Mouse (Mus musculus) kidney, postnatal 10 days (tissue): ENCODE data around the gene Cfc1.
A peak's percentile ranks its signal among the peaks of the same experiment; 100 is the strongest.

Experiments
- DNase-seq: peaks from one replicate; pipeline ENCODE4 v3.0.0; 2021; ENCODE audit warnings: mixed read lengths

Gene Cfc1

DNA sequence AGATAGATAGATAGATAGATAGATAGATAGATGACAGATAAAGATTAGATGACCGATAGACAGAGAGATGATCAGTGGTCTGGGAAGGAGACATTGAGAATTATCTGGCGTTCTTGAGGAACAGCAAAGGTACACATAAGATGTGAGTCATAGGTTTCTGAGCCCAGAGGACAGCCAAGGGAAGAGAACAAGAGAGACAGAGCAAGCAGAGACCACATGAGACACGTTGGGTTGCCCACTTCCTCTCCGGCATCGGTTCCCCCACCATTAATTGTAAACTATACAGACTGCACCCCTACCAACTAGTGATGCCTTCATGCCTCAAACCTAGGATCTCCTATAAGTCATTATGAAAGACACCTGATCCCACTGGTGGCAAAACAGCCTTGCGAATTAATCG is 18.8 kb downstream of the Cfc1 start:
- no peak for DNase-seq

DNA sequence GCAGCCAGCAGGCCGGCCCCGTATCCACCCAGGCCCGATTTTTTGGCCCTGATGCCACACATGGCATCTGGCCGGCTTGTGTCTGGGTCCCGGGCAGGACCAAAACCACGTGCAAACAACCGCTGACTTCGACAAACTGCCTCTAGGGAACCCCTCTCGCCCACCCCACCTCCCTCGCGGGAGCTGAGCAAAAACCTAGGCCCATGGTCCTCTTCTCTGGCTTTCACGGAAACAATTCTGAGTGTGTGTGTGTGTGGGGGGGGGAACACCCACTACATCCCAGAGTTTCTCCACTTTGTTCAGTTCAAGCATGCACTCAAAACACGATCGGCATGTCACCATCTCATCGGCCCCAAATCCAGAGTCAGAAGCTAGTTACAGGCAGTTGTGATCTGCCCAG is 25.4 kb downstream of the Cfc1 start, which contains the start of gene Prss40:
Prss40 (minus strand) TSS at position 101 of the 400 bp plus-strand sequence.
- DNase-seq = no peak

DNA sequence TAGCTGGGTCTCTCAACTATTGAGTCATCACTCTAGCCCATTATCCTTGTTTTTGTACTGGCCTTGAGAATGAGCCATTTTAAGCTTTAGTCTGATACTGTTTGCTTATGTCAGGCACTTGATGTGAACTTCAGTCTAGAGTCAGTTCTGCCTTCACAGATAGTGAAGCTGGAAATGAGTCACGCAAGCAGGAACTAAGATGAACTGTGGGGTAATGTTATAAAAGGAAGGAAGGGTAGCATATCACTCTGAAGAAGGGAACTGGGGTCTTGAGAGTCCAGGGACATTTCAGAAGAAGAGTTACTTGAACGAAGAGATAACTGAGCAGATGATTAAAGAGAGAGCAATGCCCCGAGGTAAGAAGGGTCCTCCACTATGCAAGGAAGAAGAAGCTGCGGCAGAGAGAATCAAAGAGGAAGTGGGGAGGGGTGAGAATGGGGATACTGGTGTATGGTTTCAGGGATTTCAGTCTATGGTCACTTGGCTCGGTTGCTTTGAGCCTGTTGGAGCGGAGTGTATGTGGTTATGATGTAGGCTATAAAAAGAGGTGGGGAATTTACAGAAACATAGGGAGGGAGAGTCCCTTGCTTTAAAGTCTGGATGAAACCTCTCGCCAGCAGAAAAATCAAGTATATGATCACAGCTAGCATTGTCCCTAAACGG is 29.1 kb downstream of the Cfc1 start:
- DNase-seq = no peak

DNA sequence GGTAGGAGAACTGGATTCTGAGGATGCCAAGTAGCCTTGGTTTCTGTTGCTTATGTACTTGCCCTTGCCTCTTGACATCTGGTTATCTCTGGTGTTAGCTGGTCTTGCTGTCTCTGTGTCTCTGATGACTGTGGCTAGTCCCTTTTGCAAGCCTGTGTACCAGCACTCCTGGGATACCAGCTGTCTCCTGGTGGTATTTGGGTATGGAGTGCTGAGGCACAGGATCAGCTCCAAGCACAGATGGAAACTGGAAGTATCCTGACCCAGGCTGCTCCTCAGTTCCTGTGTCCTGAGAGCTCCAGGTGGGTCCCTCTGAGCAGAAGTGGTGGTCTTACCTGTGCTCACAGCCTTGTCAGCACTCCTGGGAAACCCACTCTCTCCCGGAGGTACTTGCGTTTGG is 32.7 kb downstream of the Cfc1 start:
- no peak for DNase-seq

DNA sequence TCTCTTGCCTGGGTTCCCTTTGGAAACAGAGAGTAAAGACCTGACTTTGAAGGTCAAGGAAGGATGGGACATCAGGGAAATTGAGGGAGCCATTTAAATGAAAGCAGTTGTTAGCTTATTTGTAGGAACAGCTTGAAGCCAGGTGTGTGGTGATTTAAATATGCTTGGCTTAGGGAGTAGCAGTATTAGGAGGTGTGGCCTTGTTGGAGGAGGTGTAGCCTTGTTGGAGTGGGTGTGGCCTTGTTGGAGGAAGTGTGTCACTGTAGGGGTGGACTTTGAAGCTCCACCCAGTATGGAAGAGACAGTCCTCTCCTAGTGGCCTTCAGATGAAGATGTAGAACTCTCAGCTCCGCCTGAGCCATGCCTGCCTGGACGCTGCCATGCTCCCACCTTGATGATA is 34.4 kb downstream of the Cfc1 start:
- no peak for DNase-seq

DNA sequence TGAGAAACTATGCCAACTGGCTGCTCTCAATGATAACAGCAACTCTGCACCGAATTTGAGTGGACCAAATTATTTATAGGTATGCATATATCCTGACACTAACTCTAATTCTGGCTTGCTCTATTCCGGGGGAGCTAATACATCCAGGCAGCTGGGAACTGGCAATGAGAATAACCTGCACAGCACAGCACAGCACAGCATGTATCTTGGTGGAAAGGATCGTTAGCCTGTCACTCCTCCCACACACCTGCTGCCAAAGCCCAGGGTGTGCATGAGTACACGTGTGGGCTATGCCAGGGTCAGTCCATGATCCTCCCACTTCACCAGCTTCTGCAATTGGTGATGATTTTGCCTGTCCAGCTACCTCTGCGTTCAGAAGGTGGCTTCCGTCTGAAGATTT is 36.0 kb downstream of the Cfc1 start:
- no peak for DNase-seq

DNA sequence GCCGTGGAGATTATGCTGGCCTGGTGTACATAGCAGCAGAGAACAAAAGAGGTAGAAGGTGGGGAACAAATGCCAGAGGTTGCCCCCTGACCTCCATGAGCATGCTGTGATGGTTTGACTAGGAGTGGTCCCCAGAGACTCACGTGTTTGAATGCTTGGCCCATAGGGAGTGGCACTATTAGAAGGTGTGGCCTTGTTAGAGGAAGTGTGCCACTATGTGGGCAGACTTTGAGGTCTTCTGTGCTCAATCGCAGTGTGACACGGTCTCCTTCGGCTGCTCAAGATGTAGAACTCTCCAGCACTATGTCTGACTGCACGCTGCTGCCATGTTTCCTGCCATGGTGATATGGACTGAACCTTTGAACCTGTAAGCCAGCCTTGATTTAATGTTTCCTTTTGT is 37.8 kb downstream of the Cfc1 start:
- DNase-seq = no peak

DNA sequence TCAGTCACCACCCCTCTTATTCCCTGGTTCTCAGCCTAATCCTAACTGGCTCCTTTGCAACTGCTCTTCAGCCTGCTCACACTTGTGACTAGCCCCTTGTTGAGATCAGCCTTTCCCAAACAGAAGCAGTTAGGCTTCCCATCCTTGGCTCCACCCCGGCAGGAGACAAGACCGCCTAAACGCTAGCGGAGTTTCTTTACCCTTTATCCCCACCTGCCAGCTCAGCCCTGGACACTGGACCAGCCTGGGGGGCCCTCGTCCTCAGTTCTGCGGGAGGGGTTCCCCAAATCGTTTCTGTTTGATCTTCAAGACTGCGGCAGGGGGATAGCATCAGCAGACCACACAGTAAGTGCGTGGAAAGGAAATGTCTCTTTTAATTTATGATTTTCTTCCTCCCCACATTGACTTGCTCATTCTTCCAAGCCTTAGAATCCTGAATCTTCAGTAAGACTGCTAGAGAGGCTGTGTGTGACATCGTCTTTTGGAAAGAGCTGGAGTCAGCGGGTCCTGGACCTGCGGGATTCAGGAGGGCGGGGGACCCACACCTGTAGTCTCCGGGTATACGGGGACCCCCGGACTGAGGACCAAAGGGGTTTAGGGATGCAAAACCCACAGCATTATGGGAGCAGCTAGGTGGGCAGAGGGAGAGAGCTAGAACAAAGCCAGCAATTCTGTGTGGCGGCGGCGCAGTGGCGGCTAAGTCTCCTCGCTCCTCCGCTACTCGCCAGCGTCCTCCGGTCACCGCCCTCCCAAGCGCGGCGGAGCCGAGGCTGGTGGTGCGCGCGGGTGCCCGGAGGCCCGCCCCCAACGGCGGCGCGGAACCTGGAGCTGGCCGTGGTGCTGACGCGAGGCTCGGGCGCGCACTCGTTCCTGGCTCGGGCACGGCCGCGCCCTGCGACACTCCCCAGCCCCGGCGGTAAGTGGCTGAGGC is 43.7 kb downstream of the Cfc1 start, which contains the start of gene Amer3:
Amer3 (plus strand) TSS at position 807 of the 931 bp plus-strand sequence.
- DNase-seq = peak; percentile 88

DNA sequence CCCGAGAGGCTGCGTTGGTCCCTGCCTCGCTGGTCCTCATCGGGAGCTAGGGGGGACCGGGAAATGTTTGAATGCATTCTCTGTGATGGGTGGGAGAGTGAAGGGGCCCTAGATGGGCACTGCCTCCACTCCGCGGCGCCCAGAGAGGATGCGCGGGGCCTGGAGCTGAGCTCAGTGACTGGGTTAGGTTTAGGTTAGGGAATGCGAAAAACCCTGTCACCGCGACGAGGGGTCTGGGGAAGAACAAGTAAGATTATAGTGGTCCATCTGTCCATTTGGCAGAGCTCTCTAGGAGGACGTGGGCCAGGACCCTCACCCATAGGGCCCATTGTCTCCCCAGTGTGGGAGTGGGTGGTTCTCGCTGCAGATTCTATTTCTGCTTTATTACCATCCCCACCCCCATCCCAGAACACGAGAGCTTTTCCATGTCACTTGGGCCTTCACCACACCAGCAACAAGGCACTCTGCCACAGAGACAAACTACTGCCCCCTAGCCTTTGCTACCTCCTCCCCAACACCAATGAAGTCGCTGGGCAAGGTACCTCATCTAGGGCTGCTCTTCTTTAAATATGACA is 44.4 kb downstream of the Cfc1 start:
- DNase-seq = no peak

DNA sequence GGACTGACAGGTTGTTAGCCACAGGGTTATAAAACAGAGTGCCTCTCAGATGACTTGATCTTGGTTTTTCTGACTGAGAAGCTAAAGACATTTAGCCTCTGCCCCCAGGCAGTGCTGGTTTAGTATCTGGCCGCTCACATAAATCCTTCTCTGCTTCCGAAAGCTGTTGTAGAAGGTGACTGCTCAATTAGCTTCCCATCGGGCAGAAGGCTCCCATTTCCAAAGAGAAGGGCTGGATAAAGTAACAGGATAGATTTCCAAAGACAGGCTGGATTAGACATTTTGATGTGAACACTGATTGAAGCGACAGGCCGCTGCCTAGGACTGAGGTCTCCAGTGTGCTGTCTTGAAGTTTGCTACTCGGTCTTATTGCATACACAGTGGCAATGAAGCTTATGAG is 46.8 kb downstream of the Cfc1 start:
- DNase-seq = no peak

DNA sequence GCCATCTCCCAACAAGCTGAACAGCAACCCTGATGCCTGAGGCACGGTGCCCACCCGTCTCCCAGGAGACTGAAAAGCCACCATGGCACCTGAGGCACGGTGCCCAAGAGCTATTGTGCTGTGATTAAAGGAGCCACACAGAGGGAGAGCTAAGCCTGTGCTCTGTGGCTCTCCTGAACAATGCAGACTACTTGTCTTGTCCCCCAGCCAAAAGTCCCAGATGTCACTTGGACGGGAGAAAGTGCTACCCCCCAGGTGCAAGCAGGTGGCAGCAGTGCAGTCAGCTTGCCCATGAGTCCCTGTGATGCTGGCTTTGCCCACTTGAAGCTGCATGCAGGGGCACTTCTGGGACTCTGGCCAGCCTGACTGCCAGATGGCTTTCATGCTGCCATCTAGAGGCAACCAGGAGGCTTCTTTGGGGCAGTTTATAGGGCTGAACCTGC is 48.4 kb downstream of the Cfc1 start:
- no peak for DNase-seq

DNA sequence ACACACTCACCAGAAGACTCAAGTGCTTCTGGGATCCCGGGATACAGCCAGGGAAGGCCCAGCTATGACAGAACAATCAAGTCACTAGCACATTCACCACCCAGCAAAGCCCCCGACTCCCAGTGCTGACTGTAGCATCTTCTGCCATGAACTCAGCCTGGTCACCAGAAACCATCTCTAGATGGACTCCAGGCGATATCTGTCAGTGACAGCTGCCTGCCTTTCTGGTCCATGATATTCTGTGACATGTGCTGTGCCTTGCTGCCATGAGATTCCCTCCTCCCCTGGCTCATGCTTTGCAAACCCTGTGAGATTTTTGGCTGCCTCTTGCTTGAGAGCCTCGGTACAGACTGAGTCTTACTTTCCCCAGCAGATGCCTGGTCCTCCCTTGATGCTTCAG is 49.3 kb downstream of the Cfc1 start:
- no peak for DNase-seq

DNA sequence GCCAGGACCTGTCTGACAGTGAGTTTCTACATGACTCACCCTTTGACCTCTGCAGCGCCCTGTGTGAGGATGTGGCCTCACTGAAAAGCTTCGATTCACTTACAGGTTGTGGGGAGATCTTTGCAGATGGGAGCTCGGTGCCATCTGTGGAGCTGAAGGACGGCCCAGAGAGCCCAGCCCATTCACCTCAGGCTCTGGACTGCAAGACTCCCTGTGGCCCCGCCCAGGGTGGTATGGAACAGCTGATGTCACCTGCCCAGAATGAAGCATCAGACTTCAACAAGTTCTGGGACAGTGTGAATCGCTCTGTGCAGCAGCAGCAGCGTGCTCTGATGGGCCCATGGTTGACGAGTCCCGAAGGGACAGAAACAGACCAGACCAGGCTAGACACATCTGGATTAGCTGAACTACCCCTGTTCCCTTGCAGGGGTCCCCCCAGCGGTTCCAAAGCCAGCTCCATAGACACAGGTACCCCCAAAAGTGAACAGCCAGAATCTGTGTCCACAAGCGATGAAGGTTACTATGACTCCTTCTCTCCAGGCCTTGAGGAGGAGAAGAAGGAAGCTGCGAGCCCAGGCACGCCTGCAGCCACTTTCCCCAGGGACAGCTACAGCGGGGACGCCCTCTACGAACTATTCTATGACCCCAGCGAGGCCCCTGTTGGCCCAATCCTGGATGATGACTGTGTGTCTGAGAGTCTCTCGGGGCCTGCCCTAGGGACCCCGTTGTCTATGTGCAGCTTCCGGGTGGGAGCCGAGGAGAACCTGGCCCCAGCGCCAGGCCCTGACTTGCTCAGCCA is 52.0 kb downstream of the Cfc1 start:
- no peak for DNase-seq
